Mouse (Mus musculus): ENCODE measurements around the gene Zscan20.

DNA sequence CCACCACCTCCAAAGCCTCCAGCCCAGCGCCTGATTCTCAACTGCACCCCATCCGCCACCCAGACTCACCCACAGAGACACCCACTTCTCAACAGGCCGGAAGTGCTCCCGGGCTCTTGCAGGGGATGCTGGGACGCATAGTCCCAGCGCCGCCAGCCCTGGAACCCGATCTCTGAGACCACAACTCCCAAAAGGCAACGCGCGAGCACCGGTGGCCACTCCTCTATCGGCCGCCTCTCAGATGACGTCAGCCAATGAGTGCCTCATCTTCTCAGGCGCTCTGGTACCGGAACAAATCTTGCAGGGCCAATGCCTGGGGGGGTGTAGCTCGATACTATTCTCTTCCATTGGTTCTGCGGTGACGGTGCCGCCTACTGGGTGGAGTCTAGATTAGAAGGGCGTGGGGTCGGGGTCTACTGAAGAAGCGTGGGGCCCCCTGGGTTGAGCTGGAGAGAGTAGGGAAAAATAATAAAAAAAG lies at the start of gene Zscan20:
- TF ChIP-seq CTCF (IDR thresholded peaks at IDR 0.05; ENCODE audit: low read depth) (peak; percentile 24; the same call in 1 of the 2 replicates), EP300 (IDR thresholded peaks at IDR 0.05; ENCODE audit: low read depth) (no peak)
